In the genomic region with DNA sequence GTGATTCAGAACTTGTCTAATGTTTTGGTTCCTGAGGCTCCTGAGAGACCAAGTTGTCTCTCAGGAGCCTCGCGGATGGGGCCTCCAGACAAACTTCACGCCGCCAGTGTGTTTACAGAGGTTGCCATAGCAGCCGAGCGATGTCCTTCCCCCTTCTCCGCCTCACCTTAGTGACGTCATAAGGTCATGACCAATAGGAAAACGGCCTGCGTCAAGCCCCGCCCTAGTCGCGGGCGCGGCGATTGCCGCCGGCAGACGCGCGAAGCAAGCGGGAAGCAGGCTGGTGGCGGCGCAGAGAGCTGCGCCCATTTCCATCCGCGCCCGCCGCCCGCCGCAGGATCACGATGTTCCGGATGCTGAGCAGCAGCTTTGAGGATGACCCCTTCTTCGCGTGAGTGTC, we compare ENCODE assay signal across 8 mouse cellular contexts. TPM values are rescaled to one million over a fixed set of nuclear protein-coding genes. Genes with fewer than 3 reads are reported as not detected.
A peak's percentile ranks its signal among the peaks of the same experiment; 100 is the strongest.
DNase-seq lines count a peak whose midpoint lies in the region; ATAC-seq and TF ChIP-seq lines count a peak whose summit lies in the region.

Gene Mlf1 (plus strand): TSS at position 226 of the 400 bp plus-strand sequence.

- peak within 1 kb of the TSS; percentile 95 for H3K4me2 ChIP-seq in hindbrain, embryonic 16.5 days (ENCODE audit: low read length)

- WGBS in hindbrain, embryonic 16.5 days: under 1% methylated on average over 35 of the region's 35 CpGs

- H3K9ac ChIP-seq in hindbrain, embryonic 16.5 days (ENCODE audit: low read depth, low read length): peak within 1 kb of the TSS; percentile 75

- peak within 1 kb of the TSS; percentile 71 for H3K4me3 ChIP-seq in gastrocnemius, adult 2 months
- H3K4me3 ChIP-seq in hindbrain, embryonic 16.5 days (ENCODE audit: low read length): peak within 1 kb of the TSS; percentile 72

- peak; percentile 98 for ATAC-seq in common myeloid progenitor, adult 5-6 weeks (replicated peaks; ENCODE audit: low read depth, poor library complexity, severe bottlenecking)
- ATAC-seq in hindbrain, embryonic 16.5 days: peak; percentile 100

- H3K27me3 ChIP-seq in hindbrain, embryonic 16.5 days (replicated peaks; ENCODE audit: control insufficient read depth, insufficient read depth, low read length): peaks cover 3% of the 10 kb centered on the region

- no peaks in the 10 kb centered on the region for H3K9me3 ChIP-seq in hindbrain, embryonic 16.5 days (ENCODE audit: control insufficient read depth, low read length)

- no peaks in the 10 kb centered on the region for H3K36me3 ChIP-seq in hindbrain, embryonic 16.5 days (ENCODE audit: control insufficient read depth, insufficient read depth, low read length)

- peaks cover 4% of the 10 kb centered on the region; the same call in 1 of the 2 replicates for H3K4me1 ChIP-seq in hindbrain, embryonic 16.5 days (ENCODE audit: control insufficient read depth, insufficient read depth, low read depth, low read length)

- peak; percentile 11; the same call in 1 of the 2 replicates for TF ChIP-seq CTCF in gastrocnemius, adult 2 months (IDR thresholded peaks at IDR 0.05)

- peak; percentile 94 for DNase-seq in ZHBTc4 (ENCODE audit: low read depth, low spot score)
- peak; percentile 94 for DNase-seq in gastrocnemius, adult 2 months
- DNase-seq in left cerebral cortex, adult 11 months (ENCODE audit: low spot score): peak; percentile 78
- peak; percentile 84 for DNase-seq in lung, postnatal 36 days
- DNase-seq in retina, postnatal 1 day: peak; percentile 95
- DNase-seq in thymus, postnatal 4 days: peak; percentile 89

- intact Hi-C loops in gastrocnemius, adult 2 months (cut with DNase I): no loop called here

- peak within 1 kb of the TSS; percentile 90 for H3K27ac ChIP-seq in gastrocnemius, adult 2 months
- no peak within 1 kb of the TSS for H3K27ac ChIP-seq in hindbrain, embryonic 16.5 days (ENCODE audit: low read depth, low read length)

RNA-seq across cellular contexts. Expression of gene Mlf1, which starts in this region (rescaled TPM):
- total RNA-seq in common myeloid progenitor, adult 5-6 weeks (2017): 1.9 and 2.5 TPM in 2 replicates
- 100 to 1,000 TPM; 363 to 411 TPM for total RNA-seq in gastrocnemius, adult 2 months (2021)
- 35.2 and 35.8 TPM in 2 replicates for polyA plus RNA-seq in hindbrain, embryonic 16.5 days (2015; fragmentation: Nextera tagmentation; extraction: Ambion mirVana)

Comparison
In these comparisons a context has a peak if more than half of its experiments do, and no peak if none do; other contexts are left out.
1. RNA of gene Mlf1 (total RNA-seq): 363 to 411 TPM in gastrocnemius, adult 2 months; 1.9 to 2.5 TPM in common myeloid progenitor, adult 5-6 weeks; every median in the first group is over 100 times any median in the second.
2. Peak in every context shown above with its lines, with median percentiles within 50 percentile points of each other: DNase-seq.